Mouse (Mus musculus): ENCODE data around the gene Lamtor2. TPM values are rescaled to one million over a fixed set of nuclear protein-coding genes. Genes with fewer than 3 reads are reported as not detected.

Lamtor2 gene
- polyA plus RNA-seq, 1 experiment: 136 TPM

- H3K79me3 ChIP-seq (ENCODE audit: low read depth): no peaks in the 10 kb centered on the region
- H3K4me3 ChIP-seq (ENCODE audit: insufficient read depth, poor library complexity, severe bottlenecking): no peak overlapping the region
- H3K79me2 ChIP-seq (ENCODE audit: control insufficient read depth, insufficient read depth): peaks cover 7% of the 10 kb centered on the region
- H3ac ChIP-seq (ENCODE audit: control insufficient read depth, insufficient read length, low read depth): no peak overlapping the region
- peaks cover 5% of the 10 kb centered on the region for H3K36me3 ChIP-seq (ENCODE audit: control insufficient read depth, insufficient read depth)
- H3K27me3 ChIP-seq (ENCODE audit: control insufficient read depth, insufficient read depth, insufficient read length): no peaks in the 10 kb centered on the region
- no peak for TF ChIP-seq MYOD1 (IDR thresholded peaks at IDR 0.05; ENCODE audit: control insufficient read depth, insufficient read length, low read depth)
Observed at GRCm38 (mm10) chr3:88543174-88543573, 9.7 kb downstream of the Lamtor2 start.

GRCm38 (mm10) chr3:88542486-88542885 lies 10.4 kb downstream of the Lamtor2 start:
- H3K79me2 ChIP-seq (ENCODE audit: control insufficient read depth, insufficient read depth): peaks cover 13% of the 10 kb centered on the region
- H3K36me3 ChIP-seq (ENCODE audit: control insufficient read depth, insufficient read depth): peaks cover 5% of the 10 kb centered on the region
- no peaks in the 10 kb centered on the region for H3K27me3 ChIP-seq (ENCODE audit: control insufficient read depth, insufficient read depth, insufficient read length)

GRCm38 (mm10) chr3:88541622-88542401 lies 11.1 kb downstream of the Lamtor2 start:
- TF ChIP-seq CEBPB (IDR thresholded peaks at IDR 0.05; ENCODE audit: low read depth): no peak
- TF ChIP-seq USF1 (IDR thresholded peaks at IDR 0.05; ENCODE audit: low read depth): no peak
- TF ChIP-seq MAX (IDR thresholded peaks at IDR 0.05): no peak
- no peak for TF ChIP-seq FOSL1 (IDR thresholded peaks at IDR 0.05; ENCODE audit: insufficient read depth, low read length, poor library complexity, severe bottlenecking)
- no peak for TF ChIP-seq CTCF (IDR thresholded peaks at IDR 0.05; ENCODE audit: control insufficient read depth, insufficient read depth, insufficient read length)
- TF ChIP-seq MYOG (IDR thresholded peaks at IDR 0.05; ENCODE audit: control insufficient read depth, extremely low read depth, insufficient read length): no peak
- no peak for TF ChIP-seq MYOD1 (IDR thresholded peaks at IDR 0.05; ENCODE audit: control insufficient read depth, insufficient read length, low read depth)
- peaks cover 3% of the 10 kb centered on the region for H3K79me3 ChIP-seq (ENCODE audit: low read depth)

More at GRCm38 (mm10) chr3:88542486-88542885, 10.4 kb downstream of the Lamtor2 start:
- Histone ChIP-seq H3K79me3 (ENCODE audit: low read depth) (peaks cover 1% of the 10 kb centered on the region), H3ac (ENCODE audit: control insufficient read depth, insufficient read length, low read depth) (no peak overlapping the region), H3K4me3 (ENCODE audit: insufficient read depth, poor library complexity, severe bottlenecking) (no peak overlapping the region)
- no peak for TF ChIP-seq FOSL1 (IDR thresholded peaks at IDR 0.05; ENCODE audit: insufficient read depth, low read length, poor library complexity, severe bottlenecking)
- no peak for TF ChIP-seq CEBPB (IDR thresholded peaks at IDR 0.05; ENCODE audit: low read depth)
- TF ChIP-seq MYOD1 (IDR thresholded peaks at IDR 0.05; ENCODE audit: control insufficient read depth, insufficient read length, low read depth): no peak
- no peak for TF ChIP-seq MAX (IDR thresholded peaks at IDR 0.05)
- no peak for TF ChIP-seq USF1 (IDR thresholded peaks at IDR 0.05; ENCODE audit: low read depth)

GRCm38 (mm10) chr3:88540085-88540484 lies 12.8 kb downstream of the Lamtor2 start:
- TF ChIP-seq MYOD1 (IDR thresholded peaks at IDR 0.05; ENCODE audit: control insufficient read depth, insufficient read length, low read depth) (no peak), CEBPB (IDR thresholded peaks at IDR 0.05; ENCODE audit: low read depth) (no peak), CTCF (IDR thresholded peaks at IDR 0.05; ENCODE audit: control insufficient read depth, insufficient read depth, insufficient read length) (no peak), MYOG (IDR thresholded peaks at IDR 0.05; ENCODE audit: control insufficient read depth, extremely low read depth, insufficient read length) (no peak), MAX (IDR thresholded peaks at IDR 0.05) (no peak), USF1 (IDR thresholded peaks at IDR 0.05; ENCODE audit: low read depth) (no peak), FOSL1 (IDR thresholded peaks at IDR 0.05; ENCODE audit: insufficient read depth, low read length, poor library complexity, severe bottlenecking) (no peak)
- Histone ChIP-seq H3K79me2 (ENCODE audit: control insufficient read depth, insufficient read depth) (peaks cover 35% of the 10 kb centered on the region), H3K79me3 (ENCODE audit: low read depth) (peaks cover 13% of the 10 kb centered on the region), H3K36me3 (ENCODE audit: control insufficient read depth, insufficient read depth) (peaks cover 17% of the 10 kb centered on the region), H3K27me3 (ENCODE audit: control insufficient read depth, insufficient read depth, insufficient read length) (no peaks in the 10 kb centered on the region), H3K4me3 (ENCODE audit: insufficient read depth, poor library complexity, severe bottlenecking) (no peak overlapping the region), H3ac (ENCODE audit: control insufficient read depth, insufficient read length, low read depth) (no peak overlapping the region)

More at GRCm38 (mm10) chr3:88541622-88542401, 11.1 kb downstream of the Lamtor2 start:
- H3K36me3 ChIP-seq (ENCODE audit: control insufficient read depth, insufficient read depth): peaks cover 8% of the 10 kb centered on the region
- H3K4me3 ChIP-seq (ENCODE audit: insufficient read depth, poor library complexity, severe bottlenecking): no peak overlapping the region
- no peaks in the 10 kb centered on the region for H3K27me3 ChIP-seq (ENCODE audit: control insufficient read depth, insufficient read depth, insufficient read length)
- no peak overlapping the region for H3ac ChIP-seq (ENCODE audit: control insufficient read depth, insufficient read length, low read depth)
- peaks cover 18% of the 10 kb centered on the region for H3K79me2 ChIP-seq (ENCODE audit: control insufficient read depth, insufficient read depth)

GRCm38 (mm10) chr3:88539397-88539796 lies 13.5 kb downstream of the Lamtor2 start:
- Histone ChIP-seq H3K4me3 (ENCODE audit: insufficient read depth, poor library complexity, severe bottlenecking) (no peak overlapping the region), H3K79me3 (ENCODE audit: low read depth) (peaks cover 18% of the 10 kb centered on the region), H3ac (ENCODE audit: control insufficient read depth, insufficient read length, low read depth) (no peak overlapping the region), H3K36me3 (ENCODE audit: control insufficient read depth, insufficient read depth) (peaks cover 17% of the 10 kb centered on the region), H3K79me2 (ENCODE audit: control insufficient read depth, insufficient read depth) (peaks cover 42% of the 10 kb centered on the region), H3K27me3 (ENCODE audit: control insufficient read depth, insufficient read depth, insufficient read length) (no peaks in the 10 kb centered on the region)
- TF ChIP-seq MYOD1 (IDR thresholded peaks at IDR 0.05; ENCODE audit: control insufficient read depth, insufficient read length, low read depth) (no peak), USF1 (IDR thresholded peaks at IDR 0.05; ENCODE audit: low read depth) (no peak), CEBPB (IDR thresholded peaks at IDR 0.05; ENCODE audit: low read depth) (no peak), MYOG (IDR thresholded peaks at IDR 0.05; ENCODE audit: control insufficient read depth, extremely low read depth, insufficient read length) (no peak), MAX (IDR thresholded peaks at IDR 0.05) (no peak), FOSL1 (IDR thresholded peaks at IDR 0.05; ENCODE audit: insufficient read depth, low read length, poor library complexity, severe bottlenecking) (no peak), CTCF (IDR thresholded peaks at IDR 0.05; ENCODE audit: control insufficient read depth, insufficient read depth, insufficient read length) (no peak)

Data from C2C12 (cell line).